Mouse (Mus musculus) heart, postnatal 0 days (tissue): ENCODE measurements at regions not wholly inside any gene's neighbourhood (a gene's known extent, or its start where the extent isn't known, plus 50 kb on each side); places are given as distances from the start of the nearest gene placed in this dataset.
"Not testable (repeated sequence)": the region's sequence is repeated elsewhere in the genome, so short reads cannot be mapped to it uniquely, and the experiment has no call there.

Experiments used
- ATAC-seq: fragments of 200-750 bp; cut with Nextera tagmentation; 2 replicates; pipeline ENCODE4 v1.8.0; 2017; ENCODE audit warnings: low read depth, moderate number of reproducible peaks, moderate library complexity; ENCODE audit not compliant: insufficient read depth
- DNase-seq: peaks from one replicate; pipeline ENCODE4 v3.0.0-alpha.2; 2016; ENCODE audit warnings: low spot score
- H3K27ac ChIP-seq: fragments of 300-500 bp; sonication (generic); 2 replicates; pipeline ENCODE4 v1.5.1; 2014; ENCODE audit warnings: low read depth, mild to moderate bottlenecking
- H3K27me3 ChIP-seq: fragments of 300-500 bp; sonication (generic); 2 replicates; pipeline ENCODE4 v1.6.1; 2014; ENCODE audit warnings: low read length, mixed read lengths; ENCODE audit not compliant: control insufficient read depth, insufficient read depth
- H3K36me3 ChIP-seq: fragments of 300-500 bp; sonication (generic); replicated peaks from 2 replicates; pipeline ENCODE4 v1.6.1; 2014; ENCODE audit warnings: low read length, mixed read lengths; ENCODE audit not compliant: control insufficient read depth, insufficient read depth
- H3K4me1 ChIP-seq: fragments of 300-500 bp; sonication (generic); 2 replicates; pipeline ENCODE4 v1.6.1; 2014; ENCODE audit warnings: antibody characterized with exemption; ENCODE audit not compliant: control insufficient read depth, insufficient read depth
- H3K4me2 ChIP-seq: fragments of 300-500 bp; sonication (generic); 2 replicates; pipeline ENCODE4 v1.6.1; 2014; ENCODE audit warnings: low read depth, mild to moderate bottlenecking, low read length, moderate library complexity
- H3K4me3 ChIP-seq: fragments of 300-500 bp; sonication (generic); 2 replicates; pipeline ENCODE4 v1.5.1; 2014; ENCODE audit warnings: low read depth, low read length
- H3K9ac ChIP-seq: fragments of 300-500 bp; sonication (generic); replicated peaks from 2 replicates; pipeline ENCODE4 v1.6.1; 2014; ENCODE audit warnings: low read depth, low read length, mixed read lengths
- H3K9me3 ChIP-seq: fragments of 300-500 bp; sonication (generic); replicated peaks from 2 replicates; pipeline ENCODE4 v1.6.1; 2016; ENCODE audit warnings: low read length; ENCODE audit not compliant: control insufficient read depth
- CTCF ChIP-seq: IDR thresholded peaks from 2 replicates; pipeline ENCODE4 v1.5.1; 2016; ENCODE audit warnings: antibody characterized with exemption, control low read depth, low read depth
- EP300 ChIP-seq: IDR thresholded peaks from 2 replicates; pipeline ENCODE4 v1.6.1; 2016; ENCODE audit warnings: antibody characterized with exemption, low read depth
- whole genome bisulfite sequencing: fragments of 180-500 bp; shearing (Covaris S2); extraction: QIAGEN DNeasy Blood & Tissue Kit; methylation state at CpG from one replicate; pipeline ENCODE4 v1.1.7; 2014; 5-methylcytosine and 5-hydroxymethylcytosine counted together

DNA sequence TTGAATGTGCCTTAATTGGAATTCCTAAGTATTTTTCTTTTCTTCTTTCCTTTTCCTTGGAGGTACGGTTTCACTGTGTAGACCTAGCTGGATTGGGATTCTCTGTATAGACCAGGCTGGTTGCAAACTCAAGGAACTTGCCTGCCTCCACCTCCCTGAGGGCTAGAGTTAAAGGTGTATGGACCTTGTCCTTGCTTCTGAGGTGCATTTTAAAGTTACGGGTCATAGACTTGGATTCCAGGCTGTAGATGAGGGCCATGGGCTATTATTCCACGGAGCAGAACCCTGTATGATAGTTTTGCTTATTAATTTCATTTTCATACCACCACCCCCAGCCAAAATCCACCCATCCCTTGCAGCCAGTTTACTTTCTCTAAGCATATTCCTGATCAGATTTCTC, 50.7 kb upstream of the Wdr26 start:
- Histone ChIP-seq H3K4me2 (no peak overlapping the region), H3K27ac (no peak overlapping the region), H3K9me3 (no peaks in the 10 kb centered on the region), H3K9ac (no peak overlapping the region), H3K4me1 (peaks cover 9% of the 10 kb centered on the region; the same call in 1 of the 2 replicates), H3K4me3 (no peak overlapping the region), H3K36me3 (no peaks in the 10 kb centered on the region), H3K27me3 (no peaks in the 10 kb centered on the region)
- no peak for ATAC-seq
- TF ChIP-seq EP300, result no peak
- no peak for TF ChIP-seq CTCF
- no peak for DNase-seq
- WGBS, result 83% methylated on average over 3 of the region's 3 CpGs

DNA sequence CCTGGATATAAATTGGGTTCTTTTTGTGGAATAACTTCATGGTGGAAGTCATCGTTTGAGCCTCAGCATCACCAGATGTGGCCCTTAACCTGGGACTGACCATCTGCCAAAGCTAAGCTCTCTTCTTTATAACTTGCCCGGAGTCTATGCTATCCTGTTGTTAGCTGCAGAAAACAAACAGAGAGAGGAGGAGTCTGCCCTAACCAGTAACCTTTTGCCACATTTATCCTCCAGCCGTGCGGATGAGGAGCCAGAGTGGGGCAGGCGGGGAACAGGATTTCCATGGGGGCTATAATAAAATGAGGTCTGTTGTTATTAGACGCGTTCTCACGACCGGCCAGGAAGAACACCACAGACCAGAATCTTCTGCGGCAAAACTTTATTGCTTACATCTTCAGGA, 51.4 kb upstream of the Wdr26 start:
- H3K4me3 ChIP-seq, result no peak overlapping the region
- H3K27ac ChIP-seq, result no peak overlapping the region
- no peak overlapping the region for H3K4me2 ChIP-seq
- ATAC-seq, result no peak
- 95% methylated on average over 10 of the region's 10 CpGs for WGBS
- H3K9ac ChIP-seq, result no peak overlapping the region
- TF ChIP-seq EP300 (no peak), CTCF (no peak)
- H3K9me3 ChIP-seq, result no peaks in the 10 kb centered on the region
- no peak for DNase-seq
- no peaks in the 10 kb centered on the region for H3K27me3 ChIP-seq
- H3K4me1 ChIP-seq, result 0 out of 2 replicates have a peak, but pooled peaks cover 1% of the 10 kb centered on the region
- no peaks in the 10 kb centered on the region for H3K36me3 ChIP-seq

DNA sequence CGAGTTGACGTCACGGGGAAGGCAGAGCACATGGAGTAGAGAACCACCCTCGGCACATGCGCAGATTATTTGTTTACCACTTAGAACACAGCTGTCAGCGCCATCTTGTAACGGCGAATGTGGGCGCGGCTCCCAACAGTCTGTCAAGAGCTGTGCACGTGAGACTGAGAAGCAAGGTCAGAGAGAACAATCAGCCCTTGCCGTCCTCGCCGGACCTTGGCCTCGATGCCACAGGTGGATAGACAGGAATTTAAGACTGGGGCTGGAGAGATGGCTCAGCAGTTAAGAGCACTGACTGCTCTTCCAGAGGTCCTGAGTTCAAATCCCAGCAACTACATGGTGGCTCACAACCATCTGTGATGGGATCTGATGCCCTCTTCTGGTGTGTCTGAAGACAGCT, 58.7 kb upstream of the Wdr26 start:
- not testable (repeated sequence) for H3K4me2 ChIP-seq, H3K4me1 ChIP-seq

DNA sequence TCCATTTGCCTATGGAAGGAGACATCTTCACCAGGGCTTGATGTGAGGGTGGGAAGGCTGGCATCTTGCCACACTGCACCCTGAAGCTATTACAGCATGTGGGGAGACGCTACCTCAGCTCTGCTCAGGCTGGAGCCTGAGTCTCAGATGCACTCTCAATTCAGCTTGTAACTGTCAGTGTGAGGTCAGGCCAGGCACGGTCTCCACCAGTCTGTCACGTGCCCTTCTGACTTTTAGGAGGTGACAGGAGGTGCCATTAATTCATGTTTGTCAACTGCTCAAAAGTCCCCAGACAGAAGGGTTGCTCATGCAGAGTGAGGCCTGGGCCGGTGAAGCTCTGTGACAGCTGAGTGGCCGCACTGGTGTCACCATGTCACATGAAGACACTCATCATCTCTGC, 59.4 kb upstream of the Wdr26 start:
- no peak for TF ChIP-seq EP300
- TF ChIP-seq CTCF, result no peak
- 76% methylated on average over 5 of the region's 5 CpGs for WGBS
- Histone ChIP-seq H3K27ac (no peak overlapping the region), H3K27me3 (no peaks in the 10 kb centered on the region), H3K4me3 (no peak overlapping the region), H3K36me3 (no peaks in the 10 kb centered on the region), H3K4me1 (no peaks in the 10 kb centered on the region), H3K9ac (no peak overlapping the region), H3K4me2 (no peak overlapping the region), H3K9me3 (no peaks in the 10 kb centered on the region)
- DNase-seq (no peak), ATAC-seq (no peak)

More for the DNA sequence above, 58.7 kb upstream of the Wdr26 start:
- not testable (repeated sequence) for H3K27ac ChIP-seq, H3K9me3 ChIP-seq, H3K4me3 ChIP-seq, H3K27me3 ChIP-seq, DNase-seq, ATAC-seq, H3K36me3 ChIP-seq, H3K9ac ChIP-seq
- 93% methylated on average over 10 of the region's 15 CpGs for WGBS

DNA sequence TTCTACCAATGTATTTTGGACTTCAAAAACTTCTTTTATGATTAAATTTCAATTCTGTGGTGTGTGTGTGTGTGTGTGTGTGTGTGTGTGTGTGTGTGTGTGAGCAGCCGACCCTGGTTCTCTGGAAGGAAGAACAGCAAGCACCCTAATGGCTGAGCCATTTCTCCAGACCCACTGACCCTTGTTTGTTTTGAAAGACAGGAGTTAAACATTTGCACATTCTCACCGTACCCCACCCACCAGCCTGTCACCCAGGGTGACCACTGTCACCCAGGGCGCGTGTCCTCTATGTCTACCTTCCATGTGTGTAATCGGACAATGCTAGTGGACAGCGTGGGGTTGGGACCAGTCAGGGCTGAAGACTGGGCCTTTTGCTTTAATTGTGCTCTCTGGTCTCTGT, 60.0 kb upstream of the Wdr26 start:
- Histone ChIP-seq H3K27me3 (no peaks in the 10 kb centered on the region), H3K27ac (no peak overlapping the region), H3K4me2 (no peak overlapping the region), H3K9ac (no peak overlapping the region), H3K4me3 (no peak overlapping the region), H3K36me3 (no peaks in the 10 kb centered on the region), H3K9me3 (no peaks in the 10 kb centered on the region), H3K4me1 (no peaks in the 10 kb centered on the region)
- ATAC-seq (no peak), DNase-seq (no peak)
- 93% methylated on average over 6 of the region's 6 CpGs for WGBS
- TF ChIP-seq EP300, result no peak
- no peak for TF ChIP-seq CTCF

DNA sequence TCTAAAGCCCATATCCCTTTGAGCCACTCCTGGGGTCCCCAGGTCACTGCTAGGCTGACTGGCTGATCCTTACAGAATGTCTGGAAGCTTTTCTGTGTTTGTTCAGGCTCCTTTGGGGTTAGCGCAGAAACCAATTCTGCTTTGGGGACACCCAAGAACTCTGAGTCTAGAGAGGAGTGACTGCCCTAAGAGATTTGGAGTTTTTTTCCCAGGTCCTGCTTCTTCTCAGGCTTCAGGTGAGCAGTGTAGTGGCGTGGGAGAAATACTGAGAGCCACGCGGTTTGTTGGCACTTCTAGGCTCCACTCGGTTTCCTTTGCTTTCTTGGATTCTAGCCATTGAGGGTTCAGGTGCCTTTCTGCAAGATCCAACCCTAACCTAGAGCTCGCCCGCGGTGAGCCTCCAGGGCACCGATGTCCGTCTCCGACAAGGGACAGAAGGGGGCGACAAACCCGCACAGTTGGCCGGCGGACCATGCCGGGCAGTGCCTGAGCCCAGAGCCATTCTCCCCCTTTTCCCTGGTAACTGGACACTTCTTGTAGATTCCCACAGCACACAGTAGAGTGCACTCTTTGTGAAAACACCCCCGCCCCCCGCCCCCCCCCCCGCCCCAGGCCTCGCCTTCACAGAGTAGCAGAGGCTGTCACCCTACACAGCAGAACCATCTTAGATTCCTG, 61.0 kb upstream of the Wdr26 start:
- TF ChIP-seq CTCF (peak; percentile 84), EP300 (no peak)
- Histone ChIP-seq H3K4me1 (no peaks in the 10 kb centered on the region), H3K9me3 (no peaks in the 10 kb centered on the region), H3K9ac (no peak overlapping the region), H3K4me2 (no peak overlapping the region), H3K4me3 (no peak overlapping the region), H3K27ac (no peak overlapping the region), H3K36me3 (no peaks in the 10 kb centered on the region), H3K27me3 (no peaks in the 10 kb centered on the region)
- peak; percentile 82 for DNase-seq
- 4% methylated on average over 19 of the region's 20 CpGs for WGBS
- peak; percentile 84 for ATAC-seq
